Mouse (Mus musculus): ENCODE data around the gene Vav2. TPM values are rescaled to one million over a fixed set of nuclear protein-coding genes. Genes with fewer than 3 reads are reported as not detected.

The Vav2 gene
- total RNA-seq, 1 experiment = 17.4 TPM

GRCm38 (mm10) chr2:27281771-27282170 is 145.1 kb downstream of the Vav2 start:
- in situ Hi-C loops (cut with MboI; ENCODE audit: low sequenced_read_pairs in 2 of 2, unreplicated experiment in 2 of 2) = loop anchor here (10.0 to 25.0 kb wide), 2 partner anchors 143 to 481 kb away; partner anchors contain the start of gene Vav2 (in 1 of the 2)
- no peak for TF ChIP-seq MAFK (IDR thresholded peaks at IDR 0.05; ENCODE audit: insufficient read depth, low read depth, low read length)
- no peak for TF ChIP-seq CHD2 (IDR thresholded peaks at IDR 0.05; ENCODE audit: low read depth, low read length)
- no peak for TF ChIP-seq ZC3H11A (IDR thresholded peaks at IDR 0.05; ENCODE audit: borderline replicate concordance, low read depth, low read length)
- TF ChIP-seq HCFC1 (IDR thresholded peaks at IDR 0.05; ENCODE audit: borderline replicate concordance, insufficient read depth, low read length) = no peak
- no peak for TF ChIP-seq ZNF384 (IDR thresholded peaks at IDR 0.05; ENCODE audit: low read depth, low read length)
- no peaks in the 10 kb centered on the region for H3K9me3 ChIP-seq (ENCODE audit: control insufficient read depth, insufficient read depth, low read depth, low read length)
- no peak overlapping the region for H3K27ac ChIP-seq (ENCODE audit: insufficient read depth, low read depth, low read length, poor library complexity, severe bottlenecking)
- H3K4me1 ChIP-seq (ENCODE audit: control insufficient read depth in 2 of 2, insufficient read depth in 2 of 2, low read length in 2 of 2, poor library complexity in 1 of 2) = no peaks in the 10 kb centered on the region
- no peak overlapping the region for H3K9ac ChIP-seq (ENCODE audit: insufficient read depth, low read depth, low read length, poor library complexity, severe bottlenecking)
- no peak overlapping the region for H3K4me3 ChIP-seq (ENCODE audit: insufficient read depth in 1 of 2, low read depth in 1 of 2, low read length in 2 of 2, poor library complexity in 1 of 2, severe bottlenecking in 1 of 2)
- H3K36me3 ChIP-seq (ENCODE audit: control insufficient read depth, insufficient read depth, low read length, poor library complexity, severe bottlenecking) = peaks cover 10% of the 10 kb centered on the region; the same call in 1 of the 2 replicates
- no peak for DNase-seq (ENCODE audit: low read depth, low spot score)

DNA sequence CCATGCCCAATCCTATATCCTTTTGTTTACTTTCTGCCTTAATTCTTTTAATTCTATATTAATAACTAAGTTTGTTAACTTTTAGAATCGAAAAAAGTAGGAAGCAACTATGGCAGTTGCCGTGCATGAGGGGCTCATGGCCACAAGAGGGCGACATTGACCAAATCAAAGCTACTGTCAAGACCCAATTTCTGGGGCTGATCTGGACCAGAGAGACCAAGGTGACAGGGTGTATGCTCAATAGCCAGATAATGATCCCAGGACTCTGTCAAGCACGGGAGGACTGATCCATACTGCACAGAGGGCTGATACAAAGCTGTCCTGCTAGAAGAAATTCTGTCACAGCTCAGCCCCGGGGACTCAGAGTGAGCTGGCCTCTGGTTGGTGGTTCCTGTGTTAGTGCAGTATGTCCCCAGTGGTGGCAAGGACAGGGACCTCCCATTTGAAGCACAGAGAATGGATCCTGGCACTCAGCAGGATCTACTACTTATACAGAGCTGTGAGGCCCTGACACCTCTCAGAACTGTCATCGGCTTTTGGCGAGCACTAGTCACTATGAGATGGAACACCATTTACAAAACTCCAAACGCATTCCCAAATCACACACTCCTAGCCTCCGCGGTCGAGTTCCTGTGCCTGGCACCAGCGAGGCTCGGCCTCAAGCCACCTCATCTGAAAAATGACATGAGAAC is 145.8 kb downstream of the Vav2 start:
- Histone ChIP-seq H3K36me3 (ENCODE audit: control insufficient read depth, insufficient read depth, low read length, poor library complexity, severe bottlenecking) (peaks cover 10% of the 10 kb centered on the region; the same call in 1 of the 2 replicates), H3K4me1 (ENCODE audit: control insufficient read depth in 2 of 2, insufficient read depth in 2 of 2, low read length in 2 of 2, poor library complexity in 1 of 2) (no peaks in the 10 kb centered on the region), H3K4me3 (ENCODE audit: insufficient read depth in 1 of 2, low read depth in 1 of 2, low read length in 2 of 2, poor library complexity in 1 of 2, severe bottlenecking in 1 of 2) (no peak overlapping the region), H3K9me3 (ENCODE audit: control insufficient read depth, insufficient read depth, low read depth, low read length) (no peaks in the 10 kb centered on the region), H3K9ac (ENCODE audit: insufficient read depth, low read depth, low read length, poor library complexity, severe bottlenecking) (no peak overlapping the region), H3K27ac (ENCODE audit: insufficient read depth, low read depth, low read length, poor library complexity, severe bottlenecking) (no peak overlapping the region)
- in situ Hi-C loops (cut with MboI; ENCODE audit: low sequenced_read_pairs in 2 of 2, unreplicated experiment in 2 of 2) = loop anchor here (10.0 to 25.0 kb wide), 2 partner anchors 144 to 481 kb away; partner anchors contain the start of gene Vav2 (in 1 of the 2)
- peak; percentile 48 for DNase-seq (ENCODE audit: low read depth, low spot score)
- TF ChIP-seq ZC3H11A (IDR thresholded peaks at IDR 0.05; ENCODE audit: borderline replicate concordance, low read depth, low read length) (peak; percentile 69; the same call in 1 of the 2 replicates), CHD2 (IDR thresholded peaks at IDR 0.05; ENCODE audit: low read depth, low read length) (no peak)

DNA sequence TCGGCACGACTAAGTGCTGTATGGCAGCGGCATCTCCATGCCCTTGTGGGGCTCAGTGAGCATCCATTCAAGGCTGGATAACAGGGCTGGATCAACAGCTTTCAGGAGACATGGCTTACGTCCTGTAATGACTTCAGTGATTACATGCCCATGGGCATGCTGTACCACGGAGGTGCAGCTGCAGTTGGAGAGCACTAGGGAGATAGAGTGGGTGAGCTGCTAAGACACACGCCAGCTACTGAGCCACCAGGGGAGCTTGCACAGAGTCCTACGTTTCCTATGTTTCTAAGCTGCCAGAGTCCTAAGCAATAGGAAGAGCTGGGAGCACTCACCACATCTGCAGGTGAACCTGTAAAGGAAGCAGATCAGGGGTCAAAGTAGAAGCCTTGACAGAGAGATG is 148.0 kb downstream of the Vav2 start:
- peaks cover 16% of the 10 kb centered on the region for H3K36me3 ChIP-seq (ENCODE audit: control insufficient read depth, insufficient read depth, low read length, poor library complexity, severe bottlenecking)

DNA sequence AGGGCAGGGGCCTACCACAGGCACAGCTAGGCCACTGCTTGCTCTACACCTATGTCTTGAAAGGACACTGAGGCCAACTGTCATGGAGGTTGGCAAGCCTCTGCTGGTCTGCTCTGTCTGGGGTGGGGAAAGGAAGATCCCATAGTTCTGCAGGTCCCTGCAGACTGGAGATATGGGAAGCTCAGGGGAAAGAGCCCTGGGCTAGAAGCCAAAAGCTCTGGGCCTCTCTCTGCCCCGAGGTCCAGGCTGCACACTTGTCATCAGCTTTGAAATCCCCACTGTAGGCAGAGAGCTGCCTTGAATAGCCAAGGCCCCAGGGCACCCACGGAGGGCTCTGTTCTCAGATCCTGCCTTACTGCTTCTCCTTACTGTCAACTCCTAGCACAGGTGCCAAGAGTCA is 158.5 kb downstream of the Vav2 start:
- in situ Hi-C loops (cut with MboI; ENCODE audit: low sequenced_read_pairs in 2 of 2, unreplicated experiment in 2 of 2) = no loop called here
- TF ChIP-seq CHD2 (IDR thresholded peaks at IDR 0.05; ENCODE audit: low read depth, low read length) = no peak
- TF ChIP-seq HCFC1 (IDR thresholded peaks at IDR 0.05; ENCODE audit: borderline replicate concordance, insufficient read depth, low read length) = no peak
- no peak for TF ChIP-seq MAFK (IDR thresholded peaks at IDR 0.05; ENCODE audit: insufficient read depth, low read depth, low read length)
- no peak for TF ChIP-seq ZNF384 (IDR thresholded peaks at IDR 0.05; ENCODE audit: low read depth, low read length)
- no peak for TF ChIP-seq ZC3H11A (IDR thresholded peaks at IDR 0.05; ENCODE audit: borderline replicate concordance, low read depth, low read length)
- H3K36me3 ChIP-seq (ENCODE audit: control insufficient read depth, insufficient read depth, low read length, poor library complexity, severe bottlenecking) = peaks cover 11% of the 10 kb centered on the region; the same call in 1 of the 2 replicates
- H3K9me3 ChIP-seq (ENCODE audit: control insufficient read depth, insufficient read depth, low read depth, low read length) = no peaks in the 10 kb centered on the region
- H3K9ac ChIP-seq (ENCODE audit: insufficient read depth, low read depth, low read length, poor library complexity, severe bottlenecking) = no peak overlapping the region
- H3K4me3 ChIP-seq (ENCODE audit: insufficient read depth in 1 of 2, low read depth in 1 of 2, low read length in 2 of 2, poor library complexity in 1 of 2, severe bottlenecking in 1 of 2) = no peak overlapping the region
- DNase-seq (ENCODE audit: low read depth, low spot score) = no peak
- H3K27ac ChIP-seq (ENCODE audit: insufficient read depth, low read depth, low read length, poor library complexity, severe bottlenecking) = no peak overlapping the region
- no peaks in the 10 kb centered on the region for H3K4me1 ChIP-seq (ENCODE audit: control insufficient read depth in 2 of 2, insufficient read depth in 2 of 2, low read length in 2 of 2, poor library complexity in 1 of 2)

More for the DNA sequence above, 148.0 kb downstream of the Vav2 start:
- H3K27ac ChIP-seq (ENCODE audit: insufficient read depth, low read depth, low read length, poor library complexity, severe bottlenecking) = no peak overlapping the region
- no peak overlapping the region for H3K4me3 ChIP-seq (ENCODE audit: insufficient read depth in 1 of 2, low read depth in 1 of 2, low read length in 2 of 2, poor library complexity in 1 of 2, severe bottlenecking in 1 of 2)
- TF ChIP-seq ZNF384 (IDR thresholded peaks at IDR 0.05; ENCODE audit: low read depth, low read length) = no peak
- TF ChIP-seq ZC3H11A (IDR thresholded peaks at IDR 0.05; ENCODE audit: borderline replicate concordance, low read depth, low read length) = no peak
- no peak for TF ChIP-seq CHD2 (IDR thresholded peaks at IDR 0.05; ENCODE audit: low read depth, low read length)
- no peak for TF ChIP-seq HCFC1 (IDR thresholded peaks at IDR 0.05; ENCODE audit: borderline replicate concordance, insufficient read depth, low read length)
- TF ChIP-seq MAFK (IDR thresholded peaks at IDR 0.05; ENCODE audit: insufficient read depth, low read depth, low read length) = no peak
- H3K4me1 ChIP-seq (ENCODE audit: control insufficient read depth in 2 of 2, insufficient read depth in 2 of 2, low read length in 2 of 2, poor library complexity in 1 of 2) = no peaks in the 10 kb centered on the region
- no peak for DNase-seq (ENCODE audit: low read depth, low spot score)
- no peak overlapping the region for H3K9ac ChIP-seq (ENCODE audit: insufficient read depth, low read depth, low read length, poor library complexity, severe bottlenecking)
- H3K9me3 ChIP-seq (ENCODE audit: control insufficient read depth, insufficient read depth, low read depth, low read length) = no peaks in the 10 kb centered on the region
- in situ Hi-C loops (cut with MboI; ENCODE audit: low sequenced_read_pairs in 2 of 2, unreplicated experiment in 2 of 2) = loop anchor here (25.0 kb wide), 1 partner anchor 483 kb away; no protein-coding TSS in a partner anchor

Data from ES-E14 (cell line).